Mouse (Mus musculus): Measurements from ENCODE around the gene Ung. TPM values are rescaled to one million over a fixed set of nuclear protein-coding genes. Genes with fewer than 3 reads are reported as not detected.

The Ung gene
- polyA plus RNA-seq, 1 experiment from 2014 or later, result 44.0 TPM

GRCm38 (mm10) chr5:114155168-114155933 is 25.2 kb downstream of the Ung start:
- no peak for TF ChIP-seq CTCF (IDR thresholded peaks at IDR 0.05; ENCODE audit: low read depth)
- Histone ChIP-seq H3K4me3 (ENCODE audit: low read depth, low read length) (no peak overlapping the region), H3K9ac (no peak overlapping the region), H3K27me3 (ENCODE audit: insufficient read depth, low read length) (no peaks in the 10 kb centered on the region), H3K9me3 (ENCODE audit: low read depth, low read length) (no peaks in the 10 kb centered on the region), H3K4me1 (ENCODE audit: insufficient read depth) (no peaks in the 10 kb centered on the region), H3K4me2 (no peak overlapping the region), H3K27ac (ENCODE audit: low read depth) (no peak overlapping the region), H3K36me3 (ENCODE audit: insufficient read depth) (no peaks in the 10 kb centered on the region)
- DNase-seq, result no peak
- WGBS, result 40% methylated on average over 9 of the region's 9 CpGs
- ATAC-seq (ENCODE audit: insufficient read depth), result peak; percentile 47; the same call in 1 of the 2 replicates

GRCm38 (mm10) chr5:114157236-114157635 is 27.1 kb downstream of the Ung start:
- WGBS, result 50% methylated on average over 7 of the region's 7 CpGs
- no peak for TF ChIP-seq CTCF (IDR thresholded peaks at IDR 0.05; ENCODE audit: low read depth)
- H3K36me3 ChIP-seq (ENCODE audit: insufficient read depth), result no peaks in the 10 kb centered on the region
- H3K4me3 ChIP-seq (ENCODE audit: low read depth, low read length), result no peak overlapping the region
- H3K9me3 ChIP-seq (ENCODE audit: low read depth, low read length), result no peaks in the 10 kb centered on the region
- DNase-seq (no peak), ATAC-seq (ENCODE audit: insufficient read depth) (no peak)
- H3K27ac ChIP-seq (ENCODE audit: low read depth), result no peak overlapping the region
- no peaks in the 10 kb centered on the region for H3K4me1 ChIP-seq (ENCODE audit: insufficient read depth)
- no peaks in the 10 kb centered on the region for H3K27me3 ChIP-seq (ENCODE audit: insufficient read depth, low read length)
- H3K4me2 ChIP-seq, result no peak overlapping the region
- no peak overlapping the region for H3K9ac ChIP-seq

- 82% methylated on average over 6 of the region's 6 CpGs for WGBS
These were observed 31.2 kb downstream of the Ung start for GRCm38 (mm10) chr5:114161424-114161823.

GRCm38 (mm10) chr5:114162106-114162815 is 32.1 kb downstream of the Ung start:
- Histone ChIP-seq H3K4me1 (ENCODE audit: insufficient read depth) (no peaks in the 10 kb centered on the region), H3K27me3 (ENCODE audit: insufficient read depth, low read length) (no peaks in the 10 kb centered on the region), H3K36me3 (ENCODE audit: insufficient read depth) (no peaks in the 10 kb centered on the region), H3K4me2 (no peak overlapping the region), H3K4me3 (ENCODE audit: low read depth, low read length) (no peak overlapping the region), H3K27ac (ENCODE audit: low read depth) (no peak overlapping the region), H3K9ac (no peak overlapping the region), H3K9me3 (ENCODE audit: low read depth, low read length) (no peaks in the 10 kb centered on the region)
- TF ChIP-seq CTCF (IDR thresholded peaks at IDR 0.05; ENCODE audit: low read depth), result peak; percentile 29; the same call in 1 of the 2 replicates
- ATAC-seq (ENCODE audit: insufficient read depth), result no peak
- WGBS, result 44% methylated on average over 12 of the region's 12 CpGs
- peak; percentile 4 for DNase-seq

More at GRCm38 (mm10) chr5:114161424-114161823, 31.2 kb downstream of the Ung start:
- Histone ChIP-seq H3K36me3 (ENCODE audit: insufficient read depth) (no peaks in the 10 kb centered on the region), H3K4me3 (ENCODE audit: low read depth, low read length) (no peak overlapping the region), H3K4me2 (no peak overlapping the region), H3K27ac (ENCODE audit: low read depth) (no peak overlapping the region), H3K9ac (no peak overlapping the region), H3K27me3 (ENCODE audit: insufficient read depth, low read length) (no peaks in the 10 kb centered on the region), H3K9me3 (ENCODE audit: low read depth, low read length) (no peaks in the 10 kb centered on the region), H3K4me1 (ENCODE audit: insufficient read depth) (no peaks in the 10 kb centered on the region)
- ATAC-seq (ENCODE audit: insufficient read depth), result no peak
- no peak for DNase-seq
- TF ChIP-seq CTCF (IDR thresholded peaks at IDR 0.05; ENCODE audit: low read depth), result no peak

GRCm38 (mm10) chr5:114163117-114163696 is 33.0 kb downstream of the Ung start:
- ATAC-seq (ENCODE audit: insufficient read depth), result no peak
- DNase-seq, result no peak
- no peak overlapping the region for H3K4me2 ChIP-seq
- no peaks in the 10 kb centered on the region for H3K9me3 ChIP-seq (ENCODE audit: low read depth, low read length)
- H3K36me3 ChIP-seq (ENCODE audit: insufficient read depth), result no peaks in the 10 kb centered on the region
- no peaks in the 10 kb centered on the region for H3K27me3 ChIP-seq (ENCODE audit: insufficient read depth, low read length)
- TF ChIP-seq CTCF (IDR thresholded peaks at IDR 0.05; ENCODE audit: low read depth), result no peak
- H3K4me1 ChIP-seq (ENCODE audit: insufficient read depth), result no peaks in the 10 kb centered on the region
- H3K27ac ChIP-seq (ENCODE audit: low read depth), result no peak overlapping the region
- no peak overlapping the region for H3K4me3 ChIP-seq (ENCODE audit: low read depth, low read length)
- WGBS, result 55% methylated on average over 6 of the region's 6 CpGs
- no peak overlapping the region for H3K9ac ChIP-seq

- H3K36me3 ChIP-seq (ENCODE audit: insufficient read depth), result no peaks in the 10 kb centered on the region
- H3K27me3 ChIP-seq (ENCODE audit: insufficient read depth, low read length), result no peaks in the 10 kb centered on the region
- ATAC-seq (ENCODE audit: insufficient read depth) (no peak), DNase-seq (no peak)
- H3K9me3 ChIP-seq (ENCODE audit: low read depth, low read length), result no peaks in the 10 kb centered on the region
- TF ChIP-seq CTCF (IDR thresholded peaks at IDR 0.05; ENCODE audit: low read depth), result no peak
- WGBS, result 78% methylated on average over 7 of the region's 7 CpGs
- H3K9ac ChIP-seq, result no peak overlapping the region
- no peak overlapping the region for H3K4me3 ChIP-seq (ENCODE audit: low read depth, low read length)
- no peak overlapping the region for H3K4me2 ChIP-seq
- H3K27ac ChIP-seq (ENCODE audit: low read depth), result no peak overlapping the region
- no peaks in the 10 kb centered on the region for H3K4me1 ChIP-seq (ENCODE audit: insufficient read depth)
These were observed 40.2 kb downstream of the Ung start for GRCm38 (mm10) chr5:114170345-114170744.

GRCm38 (mm10) chr5:114172936-114173335 is 42.8 kb downstream of the Ung start:
- Histone ChIP-seq H3K9ac (no peak overlapping the region), H3K36me3 (ENCODE audit: insufficient read depth) (no peaks in the 10 kb centered on the region), H3K4me3 (ENCODE audit: low read depth, low read length) (no peak overlapping the region), H3K9me3 (ENCODE audit: low read depth, low read length) (no peaks in the 10 kb centered on the region), H3K4me1 (ENCODE audit: insufficient read depth) (no peaks in the 10 kb centered on the region), H3K27ac (ENCODE audit: low read depth) (no peak overlapping the region), H3K27me3 (ENCODE audit: insufficient read depth, low read length) (no peaks in the 10 kb centered on the region), H3K4me2 (no peak overlapping the region)
- no peak for TF ChIP-seq CTCF (IDR thresholded peaks at IDR 0.05; ENCODE audit: low read depth)
- ATAC-seq (ENCODE audit: insufficient read depth) (no peak), DNase-seq (no peak)
- 88% methylated on average over 3 of the region's 3 CpGs for WGBS

Data from lung, embryonic 14.5 days (tissue).